Mouse (Mus musculus): ENCODE results near the gene B130006D01Rik.

B130006D01Rik gene

GRCm38 (mm10) chr11:95723287-95723686 lies at the start of gene B130006D01Rik:
Gene B130006D01Rik, plus strand, starts transcription at chr11:95723587.
- no peak for DNase-seq

GRCm38 (mm10) chr11:95675498-95675897 lies 47.9 kb upstream of the B130006D01Rik start:
- no peak for DNase-seq

GRCm38 (mm10) chr11:95676307-95676706 lies 47.1 kb upstream of the B130006D01Rik start:
- DNase-seq, result peak in 1 of 2 experiments; percentile 49

GRCm38 (mm10) chr11:95677925-95678701 lies 45.3 kb upstream of the B130006D01Rik start:
- no peak for DNase-seq

DNA sequence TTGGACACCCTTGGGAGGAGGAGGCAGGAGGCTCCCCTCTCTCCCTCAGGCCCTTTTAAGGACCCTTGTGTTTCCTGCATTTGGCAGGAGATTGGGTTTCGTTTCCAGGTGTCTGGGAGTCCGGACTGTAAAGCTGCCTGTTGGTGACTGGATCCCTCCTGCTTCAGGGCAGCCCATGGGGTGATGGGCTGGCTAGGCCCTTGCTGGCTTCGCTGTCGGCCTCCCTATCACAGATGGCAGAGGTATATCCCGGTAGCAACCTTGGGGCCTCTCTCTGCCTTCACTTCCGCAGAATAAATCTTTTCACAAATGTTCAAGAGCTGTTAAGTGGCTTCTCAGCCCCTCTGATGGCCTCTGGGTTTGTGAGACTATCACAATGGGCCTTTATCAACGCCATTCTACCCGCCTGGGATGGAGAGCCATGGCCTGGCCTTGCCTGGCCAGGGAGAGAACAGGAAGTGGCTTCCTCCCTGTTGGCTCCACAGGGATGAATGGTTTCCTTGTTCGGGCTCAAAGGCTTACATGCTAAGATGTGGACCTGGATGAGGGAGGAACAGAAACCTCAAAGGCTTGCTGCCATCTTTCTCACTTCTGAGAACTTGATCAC lies 41.3 kb upstream of the B130006D01Rik start:
- no peak for DNase-seq

DNA sequence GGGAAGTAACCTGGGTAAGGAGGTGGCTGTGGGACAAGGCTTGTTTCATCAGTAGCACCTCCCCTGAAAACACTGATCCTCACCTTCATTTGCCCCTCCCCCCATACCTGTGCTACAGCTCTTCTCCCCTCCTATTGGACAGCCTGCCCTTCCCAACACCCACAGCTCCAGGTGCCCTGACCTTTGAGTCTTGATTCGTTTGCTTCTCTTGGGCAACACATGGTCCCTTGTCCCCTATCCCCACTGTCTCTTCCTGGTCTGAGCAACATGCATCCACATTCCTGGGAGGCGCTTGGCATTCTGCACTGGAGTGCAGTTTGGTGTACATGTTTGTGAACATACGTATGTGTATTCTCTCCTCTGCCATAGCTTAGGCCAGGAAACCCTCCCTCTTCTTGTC lies 40.4 kb upstream of the B130006D01Rik start:
- DNase-seq, result no peak

GRCm38 (mm10) chr11:95686031-95686430 lies 37.4 kb upstream of the B130006D01Rik start:
- peak; percentile 79 to 83 for DNase-seq

GRCm38 (mm10) chr11:95687084-95687656 lies 36.2 kb upstream of the B130006D01Rik start:
- no peak for DNase-seq

DNA sequence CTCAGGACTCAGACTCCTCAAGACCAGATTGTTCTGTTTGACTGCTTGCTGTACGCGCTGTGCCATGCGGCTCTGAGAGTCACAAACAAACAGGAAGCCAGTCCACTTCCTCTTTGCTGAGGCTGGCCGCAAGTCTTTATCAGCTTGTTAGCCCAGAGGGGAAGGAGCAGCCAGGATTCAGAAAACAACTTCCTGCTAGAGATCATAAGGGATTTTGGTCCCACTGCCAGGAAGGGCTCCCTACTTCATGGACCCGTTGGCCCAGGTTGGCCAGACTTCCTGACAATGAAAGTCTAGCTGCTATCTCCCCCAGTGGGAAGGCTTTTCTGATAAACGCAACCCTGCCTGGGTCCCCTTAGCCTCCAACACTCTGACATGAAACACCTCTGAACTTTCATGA lies 34.9 kb upstream of the B130006D01Rik start:
- no peak for DNase-seq

GRCm38 (mm10) chr11:95688981-95689380 lies 34.4 kb upstream of the B130006D01Rik start:
- DNase-seq, result no peak

GRCm38 (mm10) chr11:95689544-95689943 lies 33.8 kb upstream of the B130006D01Rik start:
- no peak for DNase-seq

DNA sequence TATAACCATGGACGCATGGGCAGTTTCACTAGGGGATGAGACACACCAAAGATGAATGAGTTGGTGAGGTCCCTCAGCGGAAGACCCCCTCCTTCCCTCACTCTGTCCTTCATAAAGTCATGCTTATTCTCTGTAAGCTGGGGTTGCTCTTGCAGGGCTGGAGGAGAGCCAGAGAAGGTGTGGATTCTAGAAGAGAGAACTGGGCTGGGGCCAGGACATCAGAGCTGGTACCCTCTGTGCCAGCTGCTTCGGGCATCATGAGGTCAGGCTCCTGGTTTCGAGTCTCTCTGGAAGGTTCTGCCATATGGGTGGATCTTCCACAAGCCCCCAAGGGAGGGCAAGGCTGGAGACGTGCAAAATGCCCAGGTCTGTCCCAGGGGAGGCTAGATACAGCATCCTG lies 24.8 kb upstream of the B130006D01Rik start:
- peak in 1 of 2 experiments; percentile 25 for DNase-seq

DNA sequence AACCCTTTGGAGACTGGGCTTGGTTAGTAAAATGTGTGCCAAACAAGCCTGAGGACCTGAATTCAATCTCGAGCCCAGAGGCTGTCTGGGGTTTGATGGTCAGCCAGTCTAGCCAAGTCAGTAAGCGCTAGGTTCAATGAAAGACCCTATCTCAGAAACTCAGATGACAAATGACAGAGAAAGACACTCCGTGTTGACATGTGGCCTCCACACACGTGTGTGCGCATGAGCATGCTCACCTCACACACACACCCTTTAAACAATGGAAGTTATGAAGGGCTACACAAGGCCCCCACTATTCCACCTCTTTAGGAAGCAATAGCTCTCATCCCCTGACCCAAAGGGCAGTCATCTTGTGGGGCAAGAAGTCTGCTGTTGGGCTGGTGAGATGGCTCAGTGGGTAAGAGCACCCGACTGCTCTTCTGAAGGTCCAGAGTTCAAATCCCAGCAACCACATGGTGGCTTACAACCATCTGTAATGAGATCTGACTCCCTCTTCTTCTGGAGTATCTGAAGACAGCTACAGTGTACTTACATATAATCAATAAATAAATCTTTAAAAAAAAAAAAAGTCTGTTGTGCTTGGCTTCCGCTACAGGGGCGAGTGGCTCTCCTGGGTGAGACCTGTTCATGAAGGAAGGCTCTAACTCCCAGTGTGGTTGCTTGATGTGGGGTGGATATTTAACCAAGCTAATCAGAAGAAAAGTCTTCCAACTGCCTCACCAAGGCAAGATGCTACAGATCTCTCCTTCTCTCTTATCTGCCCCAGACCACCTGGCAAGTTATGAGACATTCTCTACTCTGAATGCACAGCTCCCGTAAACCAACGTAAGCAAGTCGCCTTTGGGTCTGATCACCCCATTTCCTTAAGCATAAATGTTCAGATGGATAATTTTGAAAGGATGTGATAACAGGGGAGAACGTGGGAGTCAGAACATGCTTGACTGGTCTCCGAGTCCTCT lies 22.3 kb upstream of the B130006D01Rik start:
- no peak for DNase-seq

- DNase-seq, result no peak
These were observed 19.1 kb upstream of the B130006D01Rik start for GRCm38 (mm10) chr11:95704032-95704969.

- DNase-seq, result no peak
These were observed 18.4 kb upstream of the B130006D01Rik start for GRCm38 (mm10) chr11:95704970-95705330.

- DNase-seq, result no peak
These were observed 13.8 kb upstream of the B130006D01Rik start for GRCm38 (mm10) chr11:95709534-95710040.

DNA sequence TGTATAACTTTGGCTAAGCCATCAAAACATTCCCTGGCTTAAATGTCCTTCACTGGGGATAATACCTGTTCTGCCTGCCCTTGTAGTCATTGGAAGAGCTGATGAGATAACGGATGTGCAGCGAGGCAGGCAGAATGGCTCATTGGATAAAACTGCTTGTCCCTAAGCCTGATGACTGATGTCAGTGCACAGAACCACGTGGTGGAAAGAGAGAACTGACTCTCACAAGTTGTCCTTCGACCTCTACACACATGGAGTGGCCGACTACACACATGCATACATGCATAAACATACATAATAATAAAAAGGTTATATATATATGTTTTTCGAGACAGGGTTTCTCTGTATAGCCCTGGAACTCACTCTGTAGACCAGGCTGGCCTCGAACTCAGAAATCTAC lies 12.9 kb upstream of the B130006D01Rik start:
- no peak for DNase-seq

DNA sequence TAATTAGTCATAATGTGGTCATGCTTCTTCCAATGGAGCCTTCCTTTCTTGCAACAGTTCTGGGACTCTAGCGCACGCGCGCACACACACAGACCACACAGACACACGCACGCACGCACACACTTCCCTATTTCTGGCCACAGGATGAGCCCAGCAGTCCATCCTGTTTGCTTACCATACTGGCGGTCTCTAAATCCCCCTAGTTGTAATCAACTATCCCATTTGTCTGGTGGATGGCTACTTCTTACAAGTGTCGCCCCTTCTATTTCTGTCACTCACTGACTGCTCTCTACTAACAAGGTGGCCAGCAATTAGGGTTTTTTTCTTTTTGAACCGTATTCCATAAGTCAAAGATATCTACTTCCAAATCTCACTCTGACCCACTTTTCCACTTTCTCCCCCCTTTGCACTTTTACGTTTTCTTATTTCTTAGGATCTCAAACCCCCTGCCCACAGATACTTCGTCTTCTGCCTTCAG lies 11.3 kb upstream of the B130006D01Rik start:
- DNase-seq, result peak; percentile 30 to 53

- DNase-seq, result peak; percentile 94 to 97
These were observed 10.7 kb upstream of the B130006D01Rik start, which contains the start of gene Zfp652 for GRCm38 (mm10) chr11:95712563-95713224. Gene Zfp652, plus strand, starts transcription at chr11:95712673.

- DNase-seq, result no peak
These were observed 10.1 kb upstream of the B130006D01Rik start for GRCm38 (mm10) chr11:95713225-95713810.

Data from cerebellum, postnatal 25 days (tissue).